Mouse (Mus musculus) embryonic facial prominence, embryonic 12.5 days (tissue): ENCODE results near the gene Kdm2b. TPM values are rescaled to one million over a fixed set of nuclear protein-coding genes. Genes with fewer than 3 reads are reported as not detected.
A peak's percentile ranks its signal among the peaks of the same experiment; 100 is the strongest.

Experiments used
- ATAC-seq: fragments of 200-750 bp; cut with Nextera tagmentation; 2 replicates; pipeline ENCODE4 v1.8.0; 2017; ENCODE audit not compliant: insufficient number of reproducible peaks, insufficient read depth, low FRiP score, low TSS enrichment
- H3K27ac ChIP-seq: fragments of 300-500 bp; sonication (generic); 2 replicates; pipeline ENCODE4 v1.5.1; 2016; ENCODE audit warnings: mild to moderate bottlenecking
- H3K27me3 ChIP-seq: fragments of 300-500 bp; sonication (generic); 2 replicates; pipeline ENCODE4 v1.6.1; 2016; ENCODE audit warnings: mild to moderate bottlenecking, moderate library complexity
- H3K36me3 ChIP-seq: fragments of 300-500 bp; sonication (generic); 2 replicates; pipeline ENCODE4 v1.6.1; 2016; ENCODE audit warnings: mild to moderate bottlenecking
- H3K4me1 ChIP-seq: fragments of 300-500 bp; sonication (generic); 2 replicates; pipeline ENCODE4 v1.6.1; 2016
- H3K4me2 ChIP-seq: fragments of 300-500 bp; sonication (generic); replicated peaks from 2 replicates; pipeline ENCODE4 v1.6.1; 2016; ENCODE audit warnings: mild to moderate bottlenecking, moderate library complexity
- H3K4me3 ChIP-seq: fragments of 300-500 bp; sonication (generic); 2 replicates; pipeline ENCODE4 v1.5.1; 2016; ENCODE audit warnings: mild to moderate bottlenecking
- H3K9ac ChIP-seq: fragments of 300-500 bp; sonication (generic); 2 replicates; pipeline ENCODE4 v1.6.1; 2016; ENCODE audit warnings: mild to moderate bottlenecking, moderate library complexity
- H3K9me3 ChIP-seq: fragments of 300-500 bp; sonication (generic); 2 replicates; pipeline ENCODE4 v1.6.1; 2016; ENCODE audit warnings: mild to moderate bottlenecking, moderate library complexity
- WGBS: fragments of 180-500 bp; shearing (Covaris S2); methylation state at CpG from one replicate; pipeline ENCODE4 v1.1.7; 2016; 5-methylcytosine and 5-hydroxymethylcytosine counted together
- polyA plus RNA-seq: library from polyadenylated mRNA; unstranded; fragments of >200 nt; fragmentation: Nextera tagmentation; extraction: Ambion mirVana; gene quantifications from 2 replicates; pipeline ENCODE4 v1.2.1, GENCODE M21; 2016

The Kdm2b gene
- polyA plus RNA-seq, 1 experiment from 2014 or later, result 84.4 TPM

GRCm38 (mm10) chr5:123024312-123024711, 34.7 kb upstream of the Kdm2b start:
- WGBS, result 92% methylated on average over 6 of the region's 6 CpGs
- ATAC-seq, result no peak

GRCm38 (mm10) chr5:123023049-123023448, 33.4 kb upstream of the Kdm2b start:
- Histone ChIP-seq H3K36me3 (no peaks in the 10 kb centered on the region), H3K27ac (no peak overlapping the region)

More at GRCm38 (mm10) chr5:123024312-123024711, 34.7 kb upstream of the Kdm2b start:
- H3K27me3 ChIP-seq, result no peaks in the 10 kb centered on the region
- H3K4me3 ChIP-seq, result no peak overlapping the region
- H3K9ac ChIP-seq, result no peak overlapping the region
- H3K36me3 ChIP-seq, result peaks cover 4% of the 10 kb centered on the region; the same call in 1 of the 2 replicates
- H3K4me1 ChIP-seq, result peaks cover 12% of the 10 kb centered on the region
- no peak overlapping the region for H3K27ac ChIP-seq
- no peak overlapping the region for H3K4me2 ChIP-seq
- no peaks in the 10 kb centered on the region for H3K9me3 ChIP-seq

DNA sequence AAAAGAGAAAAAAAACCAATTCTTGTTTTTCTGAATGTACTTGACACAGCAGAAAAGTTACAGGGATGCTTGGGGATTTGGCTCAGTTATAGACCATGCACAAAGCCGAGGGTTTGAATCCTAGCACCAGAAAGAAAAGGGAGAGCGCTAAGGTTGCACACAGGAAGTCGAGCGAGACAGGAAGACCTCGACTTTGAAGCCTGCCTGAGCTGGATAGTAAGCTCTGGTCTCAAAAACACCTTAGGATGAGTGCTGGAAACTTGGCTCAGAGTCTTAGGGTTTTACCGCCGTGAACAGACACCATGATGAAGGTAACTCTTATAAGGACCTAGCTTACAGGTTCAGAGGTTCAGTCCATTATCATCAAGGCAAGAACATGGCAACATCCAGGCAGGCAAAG, 31.8 kb upstream of the Kdm2b start:
- Histone ChIP-seq H3K36me3 (no peaks in the 10 kb centered on the region), H3K27me3 (no peaks in the 10 kb centered on the region), H3K9ac (no peak overlapping the region), H3K9me3 (no peaks in the 10 kb centered on the region), H3K4me3 (no peak overlapping the region), H3K4me1 (peaks cover 20% of the 10 kb centered on the region), H3K27ac (no peak overlapping the region), H3K4me2 (no peak overlapping the region)
- WGBS, result 85% methylated on average over 7 of the region's 7 CpGs
- ATAC-seq, result no peak

More at GRCm38 (mm10) chr5:123023049-123023448, 33.4 kb upstream of the Kdm2b start:
- no peak overlapping the region for H3K4me3 ChIP-seq
- peaks cover 22% of the 10 kb centered on the region for H3K4me1 ChIP-seq
- no peak for ATAC-seq
- H3K9me3 ChIP-seq, result no peaks in the 10 kb centered on the region
- no peaks in the 10 kb centered on the region for H3K27me3 ChIP-seq
- 84% methylated on average over 6 of the region's 6 CpGs for WGBS
- H3K9ac ChIP-seq, result no peak overlapping the region
- no peak overlapping the region for H3K4me2 ChIP-seq

DNA sequence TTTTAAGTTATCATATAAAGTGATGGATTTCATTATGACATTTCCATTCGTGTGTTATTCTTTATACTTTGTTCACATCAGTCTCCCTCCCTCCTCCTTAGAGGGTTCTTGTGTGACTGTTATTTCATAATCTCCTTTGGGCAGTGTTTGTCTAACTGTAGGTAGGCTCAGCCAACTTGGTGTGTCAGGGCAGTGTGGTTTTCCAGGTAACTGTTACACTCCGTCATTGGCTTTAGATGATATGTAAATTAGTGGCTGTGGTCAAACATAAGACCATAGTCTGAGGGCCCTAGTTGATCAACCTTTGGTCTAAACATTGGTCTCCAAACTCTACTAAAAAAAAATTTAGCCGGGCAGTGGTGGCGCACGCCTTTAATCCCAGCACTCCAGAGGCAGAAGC, 30.8 kb upstream of the Kdm2b start:
- Histone ChIP-seq H3K9me3 (no peaks in the 10 kb centered on the region), H3K4me3 (no peak overlapping the region), H3K27me3 (no peaks in the 10 kb centered on the region), H3K4me2 (no peak overlapping the region), H3K36me3 (no peaks in the 10 kb centered on the region), H3K4me1 (peaks cover 26% of the 10 kb centered on the region), H3K9ac (no peak overlapping the region), H3K27ac (no peak overlapping the region)
- no peak for ATAC-seq
- WGBS, result 93% methylated on average over 5 of the region's 5 CpGs

- Histone ChIP-seq H3K4me2 (0 out of 2 replicates have a peak overlapping the region, but pooled peaks have one; percentile 3), H3K27me3 (no peaks in the 10 kb centered on the region)
- WGBS, result 59% methylated on average over 10 of the region's 10 CpGs
These were observed 29.9 kb upstream of the Kdm2b start for GRCm38 (mm10) chr5:123019336-123020016.

DNA sequence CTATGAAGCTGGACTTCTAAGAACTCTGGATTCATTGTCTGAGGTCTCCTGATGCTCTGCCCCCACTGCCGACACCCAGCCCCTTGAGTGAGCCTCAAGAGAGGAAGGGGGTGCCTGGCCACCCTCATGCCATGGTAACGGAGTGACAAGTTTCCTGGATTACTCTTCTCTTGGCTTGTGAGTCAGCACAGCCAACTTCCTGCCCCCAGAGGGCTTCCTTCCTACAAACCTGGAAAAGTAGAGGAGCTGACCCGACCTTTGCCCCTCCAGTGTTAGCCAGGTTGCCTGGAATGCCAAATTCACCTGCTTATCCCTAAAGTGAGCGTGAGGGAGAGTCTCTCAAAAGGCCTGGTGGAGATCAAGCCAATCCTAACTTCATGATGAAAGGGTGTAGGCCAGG, 27.9 kb upstream of the Kdm2b start:
- H3K27me3 ChIP-seq, result no peaks in the 10 kb centered on the region
- WGBS, result 80% methylated on average over 4 of the region's 4 CpGs
- no peak for ATAC-seq
- H3K27ac ChIP-seq, result no peak overlapping the region
- H3K36me3 ChIP-seq, result no peaks in the 10 kb centered on the region
- no peak overlapping the region for H3K4me3 ChIP-seq
- H3K9me3 ChIP-seq, result no peaks in the 10 kb centered on the region
- H3K4me1 ChIP-seq, result peaks cover 27% of the 10 kb centered on the region
- no peak overlapping the region for H3K4me2 ChIP-seq
- H3K9ac ChIP-seq, result no peak overlapping the region

More at GRCm38 (mm10) chr5:123019336-123020016, 29.9 kb upstream of the Kdm2b start:
- no peaks in the 10 kb centered on the region for H3K36me3 ChIP-seq
- no peaks in the 10 kb centered on the region for H3K9me3 ChIP-seq
- peaks cover 27% of the 10 kb centered on the region for H3K4me1 ChIP-seq
- no peak overlapping the region for H3K9ac ChIP-seq
- H3K4me3 ChIP-seq, result no peak overlapping the region
- peak overlapping the region; percentile 47; the same call in 1 of the 2 replicates for H3K27ac ChIP-seq
- ATAC-seq, result no peak

DNA sequence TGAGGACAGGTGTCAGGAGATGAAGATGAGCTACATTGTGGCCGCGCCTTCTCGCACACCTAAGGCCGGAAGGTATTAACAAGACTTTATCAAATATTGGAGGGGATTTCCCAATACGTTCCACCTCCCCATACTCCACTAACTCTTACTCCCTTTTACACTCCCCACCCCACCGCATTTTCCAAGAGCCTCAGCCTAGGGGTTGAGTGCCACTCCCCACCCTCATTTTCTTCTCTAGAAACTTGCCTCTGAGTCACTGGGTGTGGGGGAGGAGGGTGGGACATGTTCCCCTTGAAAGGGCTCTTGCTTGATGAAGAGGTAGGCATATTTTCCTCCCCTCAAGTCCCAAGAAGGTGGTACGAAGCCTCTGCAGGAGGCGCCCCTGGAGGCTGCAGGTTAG, 26.3 kb upstream of the Kdm2b start:
- H3K27me3 ChIP-seq, result no peaks in the 10 kb centered on the region

DNA sequence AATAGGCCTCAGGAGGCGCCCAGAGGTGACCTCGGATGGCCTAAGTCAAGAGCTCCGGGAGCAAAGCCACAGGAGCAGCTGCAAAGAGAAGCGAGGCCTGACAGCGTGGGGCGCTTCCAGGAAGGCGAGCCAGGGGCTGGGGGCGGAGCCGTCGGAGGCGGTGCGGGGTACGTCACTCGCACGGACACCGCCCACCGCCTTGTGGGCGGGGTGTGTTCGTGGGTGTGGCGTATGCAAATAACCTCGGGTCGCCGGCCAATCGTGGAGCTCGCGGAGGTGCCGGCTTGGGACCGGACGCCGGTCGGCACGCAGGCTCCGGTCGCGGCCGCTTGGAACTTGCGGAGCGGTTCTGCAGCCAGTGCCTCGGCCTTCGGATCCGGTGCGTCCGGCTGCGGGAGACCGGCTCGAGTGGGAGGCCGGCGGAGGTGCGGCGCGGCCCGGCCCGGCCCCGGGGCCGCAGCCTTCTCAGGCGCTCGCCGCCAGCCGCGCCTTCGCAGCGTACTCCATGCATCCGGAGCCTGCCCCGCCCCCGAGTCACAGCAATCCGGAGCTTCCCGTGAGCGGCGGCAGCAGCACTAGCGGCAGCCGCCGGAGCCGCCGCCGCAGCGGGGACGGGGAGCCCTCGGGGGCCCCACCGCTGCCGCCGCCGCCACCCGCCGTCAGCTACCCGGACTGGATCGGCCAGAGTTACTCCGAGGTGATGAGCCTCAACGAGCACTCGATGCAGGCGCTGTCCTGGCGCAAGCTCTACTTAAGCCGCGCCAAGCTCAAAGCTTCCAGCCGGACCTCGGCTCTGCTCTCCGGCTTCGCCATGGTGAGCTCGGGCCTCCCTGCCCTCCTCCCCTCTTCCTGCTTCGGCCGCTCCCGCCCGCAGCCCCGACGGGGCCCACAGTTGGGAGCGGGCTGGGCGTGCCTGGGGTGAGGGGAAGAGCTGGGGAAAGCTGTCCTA, 25.4 kb upstream of the Kdm2b start, which contains the start of gene Orai1:
TSS of gene Orai1 (plus strand) at position 322 of the 949 bp plus-strand sequence.
- ATAC-seq, result peak; percentile 87
- Histone ChIP-seq H3K4me2 (peak within 1 kb of the TSS; percentile 81), H3K4me3 (peak within 1 kb of the TSS; percentile 69), H3K27me3 (no peaks in the 10 kb centered on the region), H3K4me1 (peaks cover 27% of the 10 kb centered on the region), H3K36me3 (no peaks in the 10 kb centered on the region), H3K9me3 (no peaks in the 10 kb centered on the region), H3K9ac (peak within 1 kb of the TSS; percentile 76), H3K27ac (peak within 1 kb of the TSS; percentile 92)
- under 1% methylated on average over 104 of the region's 106 CpGs for WGBS

More for the DNA sequence above, 26.3 kb upstream of the Kdm2b start:
- H3K4me3 ChIP-seq, result peak overlapping the region; percentile 69
- H3K4me2 ChIP-seq, result peak overlapping the region; percentile 81
- H3K36me3 ChIP-seq, result no peaks in the 10 kb centered on the region
- no peak for ATAC-seq
- WGBS, result 26% methylated on average over 8 of the region's 8 CpGs
- H3K9ac ChIP-seq, result peak overlapping the region; percentile 76
- H3K27ac ChIP-seq, result no peak overlapping the region
- H3K4me1 ChIP-seq, result peaks cover 27% of the 10 kb centered on the region
- no peaks in the 10 kb centered on the region for H3K9me3 ChIP-seq

DNA sequence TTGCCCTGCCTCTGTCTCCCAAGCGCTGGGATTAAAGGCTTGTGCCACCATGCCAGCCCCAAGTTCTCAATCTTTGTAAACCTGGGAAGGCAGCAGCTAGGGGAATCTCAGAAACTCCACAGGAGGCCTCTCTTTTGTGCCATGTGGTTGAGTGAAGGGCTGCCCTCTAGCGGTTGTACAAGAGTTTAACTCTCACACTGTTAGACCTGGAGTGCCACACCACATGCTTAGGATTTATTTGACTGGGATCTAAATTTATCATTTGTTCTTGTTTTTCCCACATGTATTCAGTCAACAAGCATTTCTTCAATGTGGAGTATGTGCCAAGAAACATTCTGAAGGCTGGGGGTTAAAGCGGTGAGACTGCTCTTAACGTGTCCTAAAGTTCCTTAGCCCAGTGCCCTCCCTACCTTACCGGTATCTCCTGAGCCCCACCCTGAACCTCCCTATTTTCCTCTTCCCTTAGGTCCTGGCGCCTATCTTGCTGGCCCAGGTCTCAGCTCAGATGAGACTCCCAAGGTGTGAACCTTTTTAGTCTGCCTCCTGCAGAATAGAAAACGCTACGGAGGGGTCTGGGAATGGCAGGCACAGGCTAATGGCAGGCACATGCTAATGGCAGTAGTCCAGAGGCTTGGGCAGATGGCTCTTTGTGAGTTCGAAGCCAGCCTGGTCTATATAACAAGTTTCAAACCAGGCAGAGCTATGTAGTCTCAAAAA, 24.1 kb upstream of the Kdm2b start:
- Histone ChIP-seq H3K27me3 (no peaks in the 10 kb centered on the region), H3K27ac (no peak overlapping the region), H3K4me2 (no peak overlapping the region), H3K9me3 (no peaks in the 10 kb centered on the region), H3K4me3 (no peak overlapping the region), H3K36me3 (no peaks in the 10 kb centered on the region), H3K4me1 (peaks cover 15% of the 10 kb centered on the region), H3K9ac (no peak overlapping the region)
- no peak for ATAC-seq
- WGBS, result 63% methylated on average over 9 of the region's 9 CpGs

DNA sequence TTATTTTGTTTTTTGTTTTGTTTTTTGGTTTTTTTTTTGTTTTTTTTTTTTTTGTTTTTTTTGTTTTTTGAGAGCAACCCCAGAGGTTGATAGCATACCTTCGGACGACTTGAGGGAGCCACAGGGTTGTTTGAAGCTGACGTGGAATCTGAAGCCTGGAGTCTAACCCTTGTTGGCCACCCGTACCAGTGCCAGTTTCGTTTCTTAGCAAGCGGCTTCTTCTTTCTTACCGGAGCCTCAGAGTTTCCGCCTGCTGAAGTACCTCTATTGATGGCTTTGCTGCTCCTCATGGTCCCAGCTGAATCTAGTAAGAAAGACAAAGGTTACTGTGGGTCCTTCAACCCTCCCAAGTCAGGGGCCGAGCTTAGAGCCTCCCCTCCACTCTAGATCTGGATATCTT, 22.1 kb upstream of the Kdm2b start:
- WGBS, result 92% methylated on average over 9 of the region's 9 CpGs

GRCm38 (mm10) chr5:123010806-123011205, 21.2 kb upstream of the Kdm2b start:
- Histone ChIP-seq H3K27me3 (no peaks in the 10 kb centered on the region), H3K9me3 (no peaks in the 10 kb centered on the region), H3K4me2 (no peak overlapping the region), H3K4me3 (no peak overlapping the region), H3K9ac (no peak overlapping the region), H3K4me1 (peaks cover 5% of the 10 kb centered on the region; the same call in 1 of the 2 replicates), H3K36me3 (no peaks in the 10 kb centered on the region), H3K27ac (no peak overlapping the region)
- ATAC-seq, result no peak
- 89% methylated on average over 6 of the region's 6 CpGs for WGBS

More for the DNA sequence above, 22.1 kb upstream of the Kdm2b start:
- no peaks in the 10 kb centered on the region for H3K9me3 ChIP-seq
- no peak overlapping the region for H3K27ac ChIP-seq
- H3K4me3 ChIP-seq, result no peak overlapping the region
- H3K9ac ChIP-seq, result no peak overlapping the region
- no peak overlapping the region for H3K4me2 ChIP-seq
- H3K36me3 ChIP-seq, result no peaks in the 10 kb centered on the region
- no peaks in the 10 kb centered on the region for H3K27me3 ChIP-seq
- H3K4me1 ChIP-seq, result peaks cover 11% of the 10 kb centered on the region; the same call in 1 of the 2 replicates
- no peak for ATAC-seq
